ENCODE assay signal across 10 mouse cellular contexts in the genomic region with DNA sequence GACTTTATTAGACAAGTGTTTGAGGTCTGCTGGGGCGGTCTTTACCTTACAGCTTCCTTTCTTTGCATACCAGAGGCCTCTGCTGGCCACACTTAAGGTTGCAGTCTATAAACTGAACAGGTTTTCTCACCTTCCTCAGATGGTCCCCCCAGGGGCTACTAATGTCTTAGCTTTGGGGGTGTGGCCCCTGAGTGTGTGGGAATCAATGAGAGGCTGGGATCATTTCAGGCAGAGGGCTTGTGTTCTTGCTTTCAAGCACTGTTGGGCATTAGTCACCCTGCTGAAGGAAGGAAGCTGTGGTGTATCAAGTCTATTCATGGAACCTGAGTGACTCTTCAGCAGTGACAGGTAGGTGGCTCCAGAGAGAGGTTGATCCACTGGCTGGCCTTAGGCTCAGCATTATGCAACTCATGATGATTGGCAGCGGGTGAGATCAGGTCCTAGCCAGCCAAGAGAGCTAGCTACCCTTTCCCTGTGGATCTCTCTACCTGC. TPM values are rescaled to one million over a fixed set of nuclear protein-coding genes. Genes with fewer than 3 reads are reported as not detected.
DNase-seq lines count a peak whose midpoint lies in the region; ATAC-seq and TF ChIP-seq lines count a peak whose summit lies in the region.
"Had no signal": no experiment of that assay in that cellular context is flagged by ENCODE, and none has a peak within 500 bp of the region (broad histone marks: within the 10 kb centered on the region; RNA-seq: fewer than 3 reads in every experiment).

No protein-coding gene starts in this region.

- TF ChIP-seq CTCF in thymus, adult 2 months (IDR thresholded peaks at IDR 0.05; ENCODE audit: borderline replicate concordance, control insufficient read depth, extremely low read depth, insufficient read depth, low read length, poor library complexity), result no peak

- no peaks in the 10 kb centered on the region for H3K4me1 ChIP-seq in embryonic facial prominence, embryonic 11.5 days (ENCODE audit: control insufficient read depth, insufficient read depth, low read length)
- no peaks in the 10 kb centered on the region for H3K4me1 ChIP-seq in embryonic facial prominence, embryonic 10.5 days
- H3K4me1 ChIP-seq in thymus, adult 2 months (replicated peaks; ENCODE audit: control insufficient read depth, insufficient read depth, low read length), result no peaks in the 10 kb centered on the region
- H3K4me1 ChIP-seq in megakaryocyte, embryonic 14.5 days, result peaks cover 13% of the 10 kb centered on the region
- H3K4me1 ChIP-seq: heart, embryonic 15.5 days had no signal

- H3K9ac ChIP-seq in embryonic facial prominence, embryonic 11.5 days (replicated peaks; ENCODE audit: low read length), result no peak overlapping the region
- H3K9ac ChIP-seq: heart, embryonic 15.5 days had no signal

- no peak for ATAC-seq in embryonic facial prominence, embryonic 11.5 days (replicated peaks; ENCODE audit: insufficient number of reproducible peaks, low FRiP score, low TSS enrichment, low read depth)

- no peaks in the 10 kb centered on the region for H3K36me3 ChIP-seq in embryonic facial prominence, embryonic 11.5 days (replicated peaks; ENCODE audit: control insufficient read depth, insufficient read depth, low read depth, low read length)
- no peaks in the 10 kb centered on the region for H3K36me3 ChIP-seq in embryonic facial prominence, embryonic 10.5 days (replicated peaks)
- H3K36me3 ChIP-seq in thymus, adult 2 months (ENCODE audit: control insufficient read depth, insufficient read depth, low read length), result no peaks in the 10 kb centered on the region
- no peaks in the 10 kb centered on the region for H3K36me3 ChIP-seq in megakaryocyte, embryonic 14.5 days (replicated peaks; ENCODE audit: low read length)
- H3K36me3 ChIP-seq: heart, embryonic 15.5 days had no signal

- H3K4me2 ChIP-seq in embryonic facial prominence, embryonic 11.5 days (ENCODE audit: low read depth, low read length), result no peak overlapping the region
- H3K4me2 ChIP-seq: heart, embryonic 15.5 days had no signal

- peak; percentile 9 for DNase-seq in embryonic facial prominence, embryonic 11.5 days (ENCODE audit: low spot score)
- DNase-seq in embryonic facial prominence, embryonic 10.5 days (ENCODE audit: low spot score), result no peak
- peak; percentile 34 for DNase-seq in thymus, postnatal 4 days
- DNase-seq in thymus, adult 2 months, result no peak
- DNase-seq in induced T-regulatory cell, adult 2 months (ENCODE audit: low read depth), result peak; percentile 37
- no peak for DNase-seq in T-cell, adult 2 months (ENCODE audit: low spot score)
- DNase-seq in thymus, adult 18-20 months, result no peak

- no peaks in the 10 kb centered on the region for H3K9me3 ChIP-seq in embryonic facial prominence, embryonic 11.5 days (replicated peaks; ENCODE audit: control insufficient read depth, low read length)
- no peaks in the 10 kb centered on the region for H3K9me3 ChIP-seq in embryonic facial prominence, embryonic 10.5 days
- peaks cover 8% of the 10 kb centered on the region for H3K9me3 ChIP-seq in megakaryocyte, embryonic 14.5 days
- H3K9me3 ChIP-seq: heart, embryonic 15.5 days had no signal

- no peaks in the 10 kb centered on the region for H3K27me3 ChIP-seq in embryonic facial prominence, embryonic 11.5 days (ENCODE audit: control insufficient read depth, insufficient read depth, low read length)
- H3K27me3 ChIP-seq in embryonic facial prominence, embryonic 10.5 days (replicated peaks; ENCODE audit: low read depth, poor library complexity, severe bottlenecking), result no peaks in the 10 kb centered on the region
- no peaks in the 10 kb centered on the region for H3K27me3 ChIP-seq in thymus, adult 2 months (ENCODE audit: control insufficient read depth, insufficient read depth, low read length)
- H3K27me3 ChIP-seq in megakaryocyte, embryonic 14.5 days (replicated peaks), result no peaks in the 10 kb centered on the region
- H3K27me3 ChIP-seq: heart, embryonic 15.5 days had no signal

- no peak overlapping the region for H3K4me3 ChIP-seq in embryonic facial prominence, embryonic 11.5 days (ENCODE audit: low read depth, low read length)
- no peak overlapping the region for H3K4me3 ChIP-seq in embryonic facial prominence, embryonic 10.5 days
- H3K4me3 ChIP-seq in thymus, adult 2 months (ENCODE audit: control insufficient read depth, insufficient read depth, low read length), result no peak overlapping the region
- peak overlapping the region; percentile 44 for H3K4me3 ChIP-seq in megakaryocyte, embryonic 14.5 days (replicated peaks)
- H3K4me3 ChIP-seq: heart, embryonic 15.5 days; myocyte had no signal

- 55% methylated on average over 2 of the region's 2 CpGs for whole genome bisulfite sequencing in embryonic facial prominence, embryonic 11.5 days
- 30% methylated on average over 2 of the region's 2 CpGs for WGBS in embryonic facial prominence, embryonic 10.5 days
- WGBS in thymus, adult 2 months, result 48% methylated on average over 2 of the region's 2 CpGs

- TF ChIP-seq POLR2A in thymus, adult 2 months (IDR thresholded peaks at IDR 0.05; ENCODE audit: control insufficient read depth, extremely low read depth, insufficient read depth, low read length, poor library complexity), result no peak

- H3K27ac ChIP-seq in embryonic facial prominence, embryonic 11.5 days (replicated peaks; ENCODE audit: low read depth, low read length), result no peak overlapping the region
- no peak overlapping the region for H3K27ac ChIP-seq in embryonic facial prominence, embryonic 10.5 days (replicated peaks)
- H3K27ac ChIP-seq in thymus, adult 2 months (ENCODE audit: control insufficient read depth, insufficient read depth, low read length), result no peak overlapping the region
- H3K27ac ChIP-seq: heart, embryonic 15.5 days had no signal

RNA-seq across cellular contexts. Expression of a gene that starts 39.6 kb away (rescaled TPM):
- polyA plus RNA-seq in embryonic facial prominence, embryonic 11.5 days (2014; fragmentation: Nextera tagmentation; extraction: Ambion mirVana), result 11.4 and 14.0 TPM in 2 replicates
- polyA plus RNA-seq in embryonic facial prominence, embryonic 10.5 days (2016; fragmentation: Nextera tagmentation; extraction: Ambion mirVana), result 6.6 TPM in 2 replicates
- 2.6 TPM in 2 replicates for polyA plus RNA-seq in thymus, adult 2 months (2012; rRNA removed)
- polyA plus RNA-seq in megakaryocyte, embryonic 14.5 days (2012; ENCODE audit: insufficient read depth, low replicate concordance), result 3.6 and 3.9 TPM in 2 replicates

Comparison
In these comparisons a context has a peak if more than half of its experiments do, and no peak if none do; other contexts are left out.
1. DNase-seq: peak in embryonic facial prominence, embryonic 11.5 days (single experiment), thymus, postnatal 4 days (single experiment) and induced T-regulatory cell, adult 2 months (single experiment); none in embryonic facial prominence, embryonic 10.5 days (single experiment), thymus, adult 2 months (single experiment), T-cell, adult 2 months (single experiment) and thymus, adult 18-20 months (0 of 2).